Mouse (Mus musculus): Measurements from ENCODE around the gene Smchd1.

DNA sequence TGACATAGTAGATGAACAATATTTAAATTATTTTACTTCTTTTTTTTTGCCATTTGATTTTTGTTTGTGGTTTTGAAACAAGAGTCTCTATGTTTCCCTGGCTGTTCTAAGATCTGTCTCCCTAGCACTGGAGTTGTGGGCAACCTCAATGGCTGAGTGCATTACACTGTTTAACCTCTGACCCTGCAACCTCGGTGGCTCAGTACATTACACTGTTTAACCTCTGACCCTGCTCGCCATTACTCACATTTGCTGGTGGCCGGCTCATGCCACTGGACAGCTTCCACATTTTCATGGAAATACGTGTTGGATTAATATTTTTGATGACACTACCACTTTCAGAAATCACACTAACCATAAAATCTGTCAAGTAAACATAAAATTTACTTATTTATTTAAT lies 97.2 kb downstream of the Smchd1 start:
- TF ChIP-seq CTCF (IDR thresholded peaks at IDR 0.05; ENCODE audit: borderline replicate concordance, control insufficient read depth, extremely low read depth, insufficient read depth, low read length, poor library complexity) (no peak), POLR2A (IDR thresholded peaks at IDR 0.05; ENCODE audit: control insufficient read depth, extremely low read depth, insufficient read depth, low read length, poor library complexity) (no peak)

Data from thymus, adult 2 months (tissue).